Mouse (Mus musculus): ENCODE results near the gene Pex26.

DNA sequence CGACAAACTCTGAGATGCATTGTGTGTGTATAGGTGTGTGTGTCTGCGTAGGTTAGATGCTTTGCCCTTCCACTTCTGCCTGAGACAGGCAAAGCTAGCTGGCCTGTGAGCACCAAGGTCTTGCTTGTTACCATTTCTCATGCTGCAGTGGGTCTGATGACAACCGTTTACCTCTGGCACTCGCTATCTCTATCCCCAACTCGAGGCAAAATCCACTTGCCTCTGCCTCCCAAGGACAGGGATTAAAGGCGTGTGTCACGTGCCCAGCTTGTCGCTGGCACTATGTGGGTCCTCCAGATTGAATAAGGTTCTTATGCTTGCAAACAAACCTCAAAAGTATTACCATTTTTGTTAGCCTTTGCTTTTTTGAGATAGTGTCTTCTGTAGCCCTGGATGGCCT, 30.3 kb upstream of the Pex26 start:
- TF ChIP-seq POLR2A (IDR thresholded peaks at IDR 0.05; ENCODE audit: extremely low read depth, insufficient read depth, low read length) (no peak), CTCF (IDR thresholded peaks at IDR 0.05; ENCODE audit: low read depth, low read length) (no peak)

Data from liver, adult 2 months (tissue).